Mouse (Mus musculus) small intestine, adult 10 weeks (tissue): ENCODE data around the gene Hs6st2. TPM values are rescaled to one million over a fixed set of nuclear protein-coding genes. Genes with fewer than 3 reads are reported as not detected.

ENCODE experiments used
- polyA plus RNA-seq: library from polyadenylated mRNA; stranded (reverse); fragments of 350-450 nt; fragmentation: Illumina TruSeq; extraction: RNeasy Lipid Tissue Mini Kit (QIAGEN cat#74804); gene quantifications from one replicate; pipeline ENCODE4 v1.2.3, GENCODE M21; 2014; ENCODE audit warnings: low replicate concordance

The Hs6st2 gene
- polyA plus RNA-seq, result 0.56 TPM

GRCm38 (mm10) chrX:51681756-51682155 is at the start of gene Hs6st2:
Gene Hs6st2 (minus strand): TSS chrX:51681856.

Other genes with a start within 250 kb of the Hs6st2 start
- not detected for gene Usp26, start 119.4 kb upstream of the Hs6st2 start, polyA plus RNA-seq